Mouse (Mus musculus) lung, postnatal 36 days (tissue): Measurements from ENCODE around the gene Tigd4.

ENCODE experiments used
- DNase-seq: peaks from one replicate; pipeline ENCODE4 v3.0.0; 2022; ENCODE audit warnings: mixed read lengths

The Tigd4 gene

GRCm38 (mm10) chr3:84615050-84615855, 21.9 kb downstream of the Tigd4 start:
- DNase-seq, result peak; percentile 68

GRCm38 (mm10) chr3:84615856-84616225, 22.5 kb downstream of the Tigd4 start:
- no peak for DNase-seq

- DNase-seq, result no peak
Measured at GRCm38 (mm10) chr3:84618627-84619026, 25.3 kb downstream of the Tigd4 start.

- DNase-seq, result no peak
Measured at GRCm38 (mm10) chr3:84619056-84619455, 25.7 kb downstream of the Tigd4 start.

GRCm38 (mm10) chr3:84619725-84620124, 26.4 kb downstream of the Tigd4 start:
- no peak for DNase-seq

GRCm38 (mm10) chr3:84622026-84622425, 28.7 kb downstream of the Tigd4 start:
- peak; percentile 73 for DNase-seq

- no peak for DNase-seq
Measured at GRCm38 (mm10) chr3:84631586-84631985, 38.2 kb downstream of the Tigd4 start.

GRCm38 (mm10) chr3:84637095-84637494, 43.7 kb downstream of the Tigd4 start:
- no peak for DNase-seq

GRCm38 (mm10) chr3:84637890-84638578, 44.7 kb downstream of the Tigd4 start:
- DNase-seq, result no peak

GRCm38 (mm10) chr3:84638858-84639257, 45.5 kb downstream of the Tigd4 start:
- no peak for DNase-seq

GRCm38 (mm10) chr3:84639767-84640500, 46.6 kb downstream of the Tigd4 start:
- DNase-seq, result no peak

- no peak for DNase-seq
Measured at GRCm38 (mm10) chr3:84640536-84640935, 47.2 kb downstream of the Tigd4 start.

GRCm38 (mm10) chr3:84641391-84641790, 48.0 kb downstream of the Tigd4 start:
- no peak for DNase-seq

- no peak for DNase-seq
Measured at GRCm38 (mm10) chr3:84642942-84643341, 49.6 kb downstream of the Tigd4 start.

- DNase-seq, result no peak
Measured at GRCm38 (mm10) chr3:84645156-84646006, 52.0 kb downstream of the Tigd4 start.

- no peak for DNase-seq
Measured at GRCm38 (mm10) chr3:84646007-84646290, 52.6 kb downstream of the Tigd4 start.

GRCm38 (mm10) chr3:84646331-84646845, 53.0 kb downstream of the Tigd4 start:
- peak; percentile 52 for DNase-seq
